Mouse (Mus musculus): ENCODE data around the gene Ltbp1. TPM values are rescaled to one million over a fixed set of nuclear protein-coding genes. Genes with fewer than 3 reads are reported as not detected.

Ltbp1 gene
- polyA plus RNA-seq, 2 experiments = 83.3 to 104 TPM

DNA sequence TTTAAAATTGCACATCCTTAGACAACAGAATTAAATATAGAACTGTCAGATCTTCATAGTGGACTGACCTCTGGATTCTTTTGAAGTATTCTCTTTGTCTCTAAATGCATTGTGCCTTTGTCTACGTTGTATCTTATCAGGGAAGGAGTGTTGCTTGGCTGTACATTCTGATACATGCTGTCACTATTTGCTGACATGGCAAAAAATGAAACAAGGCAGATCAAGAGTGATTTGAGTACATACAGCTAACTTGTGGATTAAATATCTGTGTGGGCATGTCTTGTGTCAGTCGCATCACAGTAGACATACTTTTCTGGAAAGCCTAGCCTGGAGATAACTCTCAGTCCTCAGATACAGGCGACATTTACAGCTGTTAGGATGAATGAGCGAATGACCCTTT lies 335.9 kb downstream of the Ltbp1 start:
- no peaks in the 10 kb centered on the region for H3K9me3 ChIP-seq (ENCODE audit: control insufficient read depth, low read length)
- no peak overlapping the region for H3K4me2 ChIP-seq (replicated peaks; ENCODE audit: low read depth, low read length, severe bottlenecking)
- DNase-seq (ENCODE audit: low spot score) (no peak), ATAC-seq (ENCODE audit: low FRiP score, low read depth) (no peak)
- WGBS = 83% methylated on average over 4 of the region's 4 CpGs
- no peak overlapping the region for H3K27ac ChIP-seq (replicated peaks; ENCODE audit: low read depth, low read length)
- peaks cover 29% of the 10 kb centered on the region for H3K36me3 ChIP-seq (ENCODE audit: control insufficient read depth, insufficient read depth, low read length)
- no peaks in the 10 kb centered on the region for H3K4me1 ChIP-seq (ENCODE audit: control insufficient read depth, insufficient read depth, low read length)
- TF ChIP-seq POLR2A (IDR thresholded peaks at IDR 0.05; ENCODE audit: borderline replicate concordance, extremely low read depth, insufficient read depth, insufficient read length) = no peak
- H3K4me3 ChIP-seq (replicated peaks; ENCODE audit: low read length) = no peak overlapping the region
- H3K27me3 ChIP-seq (ENCODE audit: control insufficient read depth, insufficient read depth, low read length) = no peaks in the 10 kb centered on the region
- H3K9ac ChIP-seq (ENCODE audit: low read depth, low read length, severe bottlenecking) = no peak overlapping the region

- DNase-seq (ENCODE audit: low spot score) (no peak), ATAC-seq (ENCODE audit: low FRiP score, low read depth) (no peak)
- Histone ChIP-seq H3K4me2 (replicated peaks; ENCODE audit: low read depth, low read length, severe bottlenecking) (no peak overlapping the region), H3K36me3 (ENCODE audit: control insufficient read depth, insufficient read depth, low read length) (peaks cover 21% of the 10 kb centered on the region), H3K27me3 (ENCODE audit: control insufficient read depth, insufficient read depth, low read length) (no peaks in the 10 kb centered on the region), H3K4me1 (ENCODE audit: control insufficient read depth, insufficient read depth, low read length) (no peaks in the 10 kb centered on the region), H3K9me3 (ENCODE audit: control insufficient read depth, low read length) (no peaks in the 10 kb centered on the region; the same call in 1 of the 2 replicates), H3K27ac (replicated peaks; ENCODE audit: low read depth, low read length) (no peak overlapping the region), H3K9ac (ENCODE audit: low read depth, low read length, severe bottlenecking) (no peak overlapping the region), H3K4me3 (replicated peaks; ENCODE audit: low read length) (no peak overlapping the region)
- WGBS = 67% methylated on average over 3 of the region's 3 CpGs
- no peak for TF ChIP-seq POLR2A (IDR thresholded peaks at IDR 0.05; ENCODE audit: borderline replicate concordance, extremely low read depth, insufficient read depth, insufficient read length)
Measured at GRCm38 (mm10) chr17:75345116-75345515, 339.7 kb downstream of the Ltbp1 start.

DNA sequence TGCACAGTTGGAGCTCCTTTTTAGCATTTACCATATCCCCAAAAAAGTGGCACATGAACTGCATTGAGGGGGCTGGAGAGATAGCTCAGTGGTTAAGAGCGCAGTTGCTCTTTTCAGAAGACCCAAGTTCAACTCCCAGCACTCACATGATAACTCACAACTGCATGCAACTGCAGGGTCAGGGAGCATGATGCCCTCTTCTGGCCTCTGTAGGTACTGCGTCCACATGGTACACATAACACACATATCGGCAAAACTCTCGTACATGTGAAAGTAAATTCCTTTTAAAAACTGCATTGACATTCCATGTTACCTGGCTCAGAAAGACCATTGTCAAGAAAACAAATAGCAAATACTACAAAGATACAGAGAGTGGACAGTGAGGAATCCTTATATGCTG lies 342.0 kb downstream of the Ltbp1 start:
- ATAC-seq (ENCODE audit: low FRiP score, low read depth) (no peak), DNase-seq (ENCODE audit: low spot score) (no peak)

DNA sequence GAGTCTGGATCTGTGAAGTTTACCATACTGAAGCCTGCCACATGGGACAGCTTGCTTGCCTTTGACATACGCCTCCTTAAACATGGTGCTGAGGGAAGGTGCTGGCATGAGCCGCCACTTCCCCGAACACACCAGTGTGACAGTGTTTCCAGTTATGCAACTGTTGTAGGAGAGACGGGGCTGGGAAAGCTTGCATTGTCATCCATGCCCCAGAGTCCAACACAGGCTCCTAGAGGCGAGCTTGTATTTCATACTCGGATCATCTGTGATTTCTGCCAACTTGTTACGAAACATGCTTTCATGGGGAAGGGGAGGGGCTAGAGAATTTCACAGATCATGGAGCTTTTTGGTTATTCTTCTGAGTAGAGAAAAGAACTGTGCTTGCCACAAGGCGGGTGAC lies 343.7 kb downstream of the Ltbp1 start:
- Histone ChIP-seq H3K4me3 (replicated peaks; ENCODE audit: low read length) (no peak overlapping the region), H3K27ac (replicated peaks; ENCODE audit: low read depth, low read length) (no peak overlapping the region), H3K27me3 (ENCODE audit: control insufficient read depth, insufficient read depth, low read length) (no peaks in the 10 kb centered on the region), H3K36me3 (ENCODE audit: control insufficient read depth, insufficient read depth, low read length) (peaks cover 23% of the 10 kb centered on the region), H3K9ac (ENCODE audit: low read depth, low read length, severe bottlenecking) (no peak overlapping the region), H3K4me2 (replicated peaks; ENCODE audit: low read depth, low read length, severe bottlenecking) (no peak overlapping the region), H3K4me1 (ENCODE audit: control insufficient read depth, insufficient read depth, low read length) (no peaks in the 10 kb centered on the region), H3K9me3 (ENCODE audit: control insufficient read depth, low read length) (no peaks in the 10 kb centered on the region; the same call in 1 of the 2 replicates)
- DNase-seq (ENCODE audit: low spot score) = no peak
- ATAC-seq (ENCODE audit: low FRiP score, low read depth) = no peak
- no peak for TF ChIP-seq POLR2A (IDR thresholded peaks at IDR 0.05; ENCODE audit: borderline replicate concordance, extremely low read depth, insufficient read depth, insufficient read length)
- 93% methylated on average over 8 of the region's 8 CpGs for WGBS

More for the DNA sequence above, 342.0 kb downstream of the Ltbp1 start:
- no peak for TF ChIP-seq POLR2A (IDR thresholded peaks at IDR 0.05; ENCODE audit: borderline replicate concordance, extremely low read depth, insufficient read depth, insufficient read length)
- Histone ChIP-seq H3K9me3 (ENCODE audit: control insufficient read depth, low read length) (no peaks in the 10 kb centered on the region; the same call in 1 of the 2 replicates), H3K4me3 (replicated peaks; ENCODE audit: low read length) (no peak overlapping the region), H3K4me2 (replicated peaks; ENCODE audit: low read depth, low read length, severe bottlenecking) (no peak overlapping the region), H3K27ac (replicated peaks; ENCODE audit: low read depth, low read length) (no peak overlapping the region), H3K9ac (ENCODE audit: low read depth, low read length, severe bottlenecking) (no peak overlapping the region), H3K27me3 (ENCODE audit: control insufficient read depth, insufficient read depth, low read length) (no peaks in the 10 kb centered on the region), H3K4me1 (ENCODE audit: control insufficient read depth, insufficient read depth, low read length) (no peaks in the 10 kb centered on the region), H3K36me3 (ENCODE audit: control insufficient read depth, insufficient read depth, low read length) (peaks cover 20% of the 10 kb centered on the region)
- WGBS = 94% methylated on average over 4 of the region's 4 CpGs

GRCm38 (mm10) chr17:75349602-75350001 lies 344.2 kb downstream of the Ltbp1 start:
- H3K4me2 ChIP-seq (replicated peaks; ENCODE audit: low read depth, low read length, severe bottlenecking) = no peak overlapping the region
- WGBS = 95% methylated on average over 3 of the region's 3 CpGs

DNA sequence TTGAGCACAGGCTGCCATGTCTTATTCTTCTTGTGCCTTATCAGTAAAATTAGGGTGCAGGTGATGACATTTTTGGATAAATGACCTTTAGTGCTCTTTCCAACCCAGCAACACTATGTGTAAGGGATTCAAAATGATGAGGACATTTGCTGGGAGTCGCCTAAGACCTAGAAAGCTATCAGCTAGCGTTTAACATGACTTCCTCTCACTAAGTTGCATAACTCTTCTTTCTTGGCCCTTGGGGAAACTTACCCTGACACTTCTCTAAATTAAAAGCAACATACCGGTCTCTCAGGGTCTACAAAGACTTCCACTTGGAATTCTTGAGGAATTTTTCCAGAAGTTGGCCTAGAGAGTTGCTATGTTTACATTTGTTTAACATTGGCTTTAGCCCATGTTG lies 348.0 kb downstream of the Ltbp1 start:
- DNase-seq (ENCODE audit: low spot score) (no peak), ATAC-seq (ENCODE audit: low FRiP score, low read depth) (no peak)
- H3K9me3 ChIP-seq (ENCODE audit: control insufficient read depth, low read length) = no peaks in the 10 kb centered on the region
- no peaks in the 10 kb centered on the region for H3K27me3 ChIP-seq (ENCODE audit: control insufficient read depth, insufficient read depth, low read length)
- H3K4me3 ChIP-seq (replicated peaks; ENCODE audit: low read length) = no peak overlapping the region
- no peak overlapping the region for H3K4me2 ChIP-seq (replicated peaks; ENCODE audit: low read depth, low read length, severe bottlenecking)
- no peak for TF ChIP-seq POLR2A (IDR thresholded peaks at IDR 0.05; ENCODE audit: borderline replicate concordance, extremely low read depth, insufficient read depth, insufficient read length)
- no peak overlapping the region for H3K27ac ChIP-seq (replicated peaks; ENCODE audit: low read depth, low read length)
- 84% methylated on average over 3 of the region's 3 CpGs for WGBS
- H3K36me3 ChIP-seq (ENCODE audit: control insufficient read depth, insufficient read depth, low read length) = peaks cover 21% of the 10 kb centered on the region
- no peaks in the 10 kb centered on the region for H3K4me1 ChIP-seq (ENCODE audit: control insufficient read depth, insufficient read depth, low read length)
- H3K9ac ChIP-seq (ENCODE audit: low read depth, low read length, severe bottlenecking) = no peak overlapping the region

More at GRCm38 (mm10) chr17:75349602-75350001, 344.2 kb downstream of the Ltbp1 start:
- Histone ChIP-seq H3K36me3 (ENCODE audit: control insufficient read depth, insufficient read depth, low read length) (peaks cover 23% of the 10 kb centered on the region), H3K4me3 (replicated peaks; ENCODE audit: low read length) (no peak overlapping the region), H3K9ac (ENCODE audit: low read depth, low read length, severe bottlenecking) (no peak overlapping the region), H3K27ac (replicated peaks; ENCODE audit: low read depth, low read length) (no peak overlapping the region), H3K4me1 (ENCODE audit: control insufficient read depth, insufficient read depth, low read length) (no peaks in the 10 kb centered on the region), H3K27me3 (ENCODE audit: control insufficient read depth, insufficient read depth, low read length) (no peaks in the 10 kb centered on the region), H3K9me3 (ENCODE audit: control insufficient read depth, low read length) (no peaks in the 10 kb centered on the region; the same call in 1 of the 2 replicates)
- DNase-seq (ENCODE audit: low spot score) = no peak
- no peak for TF ChIP-seq POLR2A (IDR thresholded peaks at IDR 0.05; ENCODE audit: borderline replicate concordance, extremely low read depth, insufficient read depth, insufficient read length)
- no peak for ATAC-seq (ENCODE audit: low FRiP score, low read depth)
